Mouse (Mus musculus) lung, adult 2 months (tissue): ENCODE measurements around the gene Tppp.

Experiments used
- CTCF ChIP-seq: fragments of 200-500 bp; IDR thresholded peaks from 2 replicates; pipeline ENCODE4 v1.5.1; 2011; ENCODE audit warnings: mild to moderate bottlenecking, low read length, control low read depth; ENCODE audit not compliant: insufficient read depth
- POLR2A ChIP-seq: fragments of 200-500 bp; IDR thresholded peaks from 2 replicates; pipeline ENCODE4 v1.6.1; 2011; ENCODE audit warnings: low read depth, mild to moderate bottlenecking, control low read depth, low read length, borderline replicate concordance; ENCODE audit errors: extremely low read depth

- peak; percentile 69; the same call in 1 of the 2 replicates for TF ChIP-seq POLR2A
- no peak for TF ChIP-seq CTCF
Measured at GRCm38 (mm10) chr13:74008948-74009718, at the start of gene Tppp.
